Comparison of ENCODE assay signal across 29 mouse cellular contexts in genomic region chr7:112036636-112037035, GRCm38 (mm10). TPM values are rescaled to one million over a fixed set of nuclear protein-coding genes. Genes with fewer than 3 reads are reported as not detected.
DNase-seq lines count a peak whose midpoint lies in the region; ATAC-seq and TF ChIP-seq lines count a peak whose summit lies in the region.
"Had no signal": no experiment of that assay in that cellular context is flagged by ENCODE, and none has a peak within 500 bp of the region (broad histone marks: within the 10 kb centered on the region; RNA-seq: fewer than 3 reads in every experiment).

No protein-coding gene starts in this region.

- ATAC-seq in heart, embryonic 13.5 days (ENCODE audit: extremely low read depth, insufficient number of reproducible peaks, low FRiP score, low TSS enrichment), result no peak
- ATAC-seq in limb, embryonic 14.5 days (ENCODE audit: low FRiP score, low read depth), result no peak
- ATAC-seq: CD4-positive, CD25-positive, alpha-beta regulatory T cell, adult 4 months; forebrain, postnatal 0 days; hindbrain, embryonic 16.5 days had no signal

- TF ChIP-seq POLR2A in limb, embryonic 14.5 days (IDR thresholded peaks at IDR 0.05; ENCODE audit: borderline replicate concordance, extremely low read depth, insufficient read depth, insufficient read length), result no peak

- H3K4me1 ChIP-seq in heart, embryonic 13.5 days, result peaks cover 52% of the 10 kb centered on the region
- H3K4me1 ChIP-seq in limb, embryonic 14.5 days (ENCODE audit: control insufficient read depth, insufficient read depth, low read length), result peaks cover 3% of the 10 kb centered on the region; the same call in 1 of the 2 replicates
- H3K4me1 ChIP-seq in limb, embryonic 10.5 days, result no peaks in the 10 kb centered on the region
- no peaks in the 10 kb centered on the region for H3K4me1 ChIP-seq in hindbrain, embryonic 10.5 days (replicated peaks)
- H3K4me1 ChIP-seq: forebrain, embryonic 12.5 days had no signal

- peaks cover 9% of the 10 kb centered on the region for H3K36me3 ChIP-seq in heart, embryonic 13.5 days
- H3K36me3 ChIP-seq in limb, embryonic 14.5 days (ENCODE audit: control insufficient read depth, insufficient read depth, low read length), result no peaks in the 10 kb centered on the region
- peaks cover 12% of the 10 kb centered on the region; the same call in 1 of the 2 replicates for H3K36me3 ChIP-seq in limb, embryonic 10.5 days
- H3K36me3 ChIP-seq in hindbrain, embryonic 10.5 days, result peaks cover 4% of the 10 kb centered on the region; the same call in 1 of the 2 replicates
- H3K36me3 ChIP-seq: embryonic facial prominence, embryonic 13.5 days; kidney, embryonic 15.5 days; limb, embryonic 15.5 days; liver, embryonic 13.5 days had no signal

- peak overlapping the region; percentile 78 for H3K27ac ChIP-seq in gastrocnemius, adult 2 months
- H3K27ac ChIP-seq in heart, embryonic 13.5 days (replicated peaks), result peak overlapping the region; percentile 74
- no peak overlapping the region for H3K27ac ChIP-seq in limb, embryonic 14.5 days (replicated peaks; ENCODE audit: low read depth, low read length)
- no peak overlapping the region for H3K27ac ChIP-seq in limb, embryonic 10.5 days
- H3K27ac ChIP-seq in hindbrain, embryonic 10.5 days, result no peak overlapping the region
- H3K27ac ChIP-seq: embryonic facial prominence, embryonic 13.5 days; forebrain, embryonic 12.5 days; kidney, embryonic 15.5 days; liver, embryonic 13.5 days had no signal

- WGBS in heart, embryonic 13.5 days, result 53% methylated on average over 1 of the region's 1 CpGs
- 47% methylated on average over 1 of the region's 1 CpGs for WGBS in limb, embryonic 14.5 days
- 87% methylated on average over 1 of the region's 1 CpGs for WGBS in limb, embryonic 10.5 days
- WGBS in hindbrain, embryonic 10.5 days, result 87% methylated on average over 1 of the region's 1 CpGs

- no peak overlapping the region for H3K9ac ChIP-seq in heart, embryonic 13.5 days
- H3K9ac ChIP-seq in limb, embryonic 14.5 days (ENCODE audit: low read depth, low read length, severe bottlenecking), result no peak overlapping the region
- H3K9ac ChIP-seq: embryonic facial prominence, embryonic 13.5 days; forebrain, embryonic 12.5 days; forebrain, postnatal 0 days; kidney, embryonic 15.5 days; limb, embryonic 15.5 days; liver, embryonic 13.5 days had no signal

- TF ChIP-seq CTCF in gastrocnemius, adult 2 months (IDR thresholded peaks at IDR 0.05), result no peak

- peak overlapping the region; percentile 45 for H3K4me2 ChIP-seq in heart, embryonic 13.5 days
- H3K4me2 ChIP-seq in limb, embryonic 14.5 days (replicated peaks; ENCODE audit: low read depth, low read length, severe bottlenecking), result no peak overlapping the region
- H3K4me2 ChIP-seq: embryonic facial prominence, embryonic 13.5 days; forebrain, embryonic 12.5 days; kidney, embryonic 15.5 days; limb, embryonic 15.5 days had no signal

- H3K4me3 ChIP-seq in gastrocnemius, adult 2 months, result peak overlapping the region; percentile 39
- no peak overlapping the region for H3K4me3 ChIP-seq in heart, embryonic 13.5 days
- no peak overlapping the region for H3K4me3 ChIP-seq in limb, embryonic 14.5 days (replicated peaks; ENCODE audit: low read length)
- no peak overlapping the region for H3K4me3 ChIP-seq in limb, embryonic 10.5 days
- no peak overlapping the region for H3K4me3 ChIP-seq in hindbrain, embryonic 10.5 days
- H3K4me3 ChIP-seq: embryonic facial prominence, embryonic 13.5 days; erythroblast, embryonic 14.5 days; forebrain, embryonic 12.5 days; kidney, embryonic 15.5 days; limb, embryonic 15.5 days; liver, embryonic 13.5 days had no signal

- DNase-seq in gastrocnemius, adult 2 months, result no peak
- DNase-seq in gastrocnemius, postnatal 4 days (ENCODE audit: low spot score in 2 of 2), result no peak
- DNase-seq in heart, postnatal 36 days, result no peak
- DNase-seq in limb, embryonic 14.5 days (ENCODE audit: low spot score), result peak; percentile 5
- no peak for DNase-seq in limb, embryonic 10.5 days (ENCODE audit: low spot score)
- DNase-seq in skeletal muscle tissue, adult 2 months (ENCODE audit: low read depth, low spot score), result peak; percentile 38
- no peak for DNase-seq in hindbrain, embryonic 10.5 days (ENCODE audit: low spot score)
- DNase-seq: adrenal gland, postnatal 25 days; cerebellum, adult 11-12 months; cerebellum, adult 9-11 months; embryo, embryonic 11 days; forebrain, postnatal 0 days; gastrocnemius, postnatal 25 days; kidney, adult 18-20 months; kidney, postnatal 36 days; liver, embryonic 13.5 days; midbrain, embryonic 14.5 days; right cerebral cortex, postnatal 25 days; spleen, adult 18-20 months; thymus, adult 18-20 months; thymus, postnatal 25 days had no signal

- H3K9me3 ChIP-seq in heart, embryonic 13.5 days, result no peaks in the 10 kb centered on the region
- H3K9me3 ChIP-seq in limb, embryonic 14.5 days (ENCODE audit: control insufficient read depth, low read length), result no peaks in the 10 kb centered on the region
- no peaks in the 10 kb centered on the region for H3K9me3 ChIP-seq in limb, embryonic 10.5 days (replicated peaks)
- H3K9me3 ChIP-seq in hindbrain, embryonic 10.5 days, result no peaks in the 10 kb centered on the region
- H3K9me3 ChIP-seq: embryonic facial prominence, embryonic 13.5 days; forebrain, embryonic 12.5 days; kidney, embryonic 15.5 days; limb, embryonic 15.5 days; liver, embryonic 13.5 days had no signal

- no peaks in the 10 kb centered on the region for H3K27me3 ChIP-seq in heart, embryonic 13.5 days (replicated peaks)
- no peaks in the 10 kb centered on the region for H3K27me3 ChIP-seq in limb, embryonic 14.5 days (ENCODE audit: control insufficient read depth, insufficient read depth, low read length)
- no peaks in the 10 kb centered on the region for H3K27me3 ChIP-seq in limb, embryonic 10.5 days (ENCODE audit: low read depth, poor library complexity, severe bottlenecking)
- H3K27me3 ChIP-seq in hindbrain, embryonic 10.5 days (ENCODE audit: insufficient read depth, poor library complexity, severe bottlenecking), result no peaks in the 10 kb centered on the region
- H3K27me3 ChIP-seq: embryonic facial prominence, embryonic 13.5 days; forebrain, embryonic 12.5 days; kidney, embryonic 15.5 days; limb, embryonic 15.5 days; liver, embryonic 13.5 days had no signal

- intact Hi-C loops in gastrocnemius, adult 2 months (cut with DNase I), result no loop called here
- intact Hi-C loops in heart, postnatal 36 days (cut with DNase I), result no loop called here

RNA-seq across cellular contexts. Expression of gene Usp47, which starts 13.3 kb away (rescaled TPM):
- total RNA-seq in gastrocnemius, adult 2 months (2021), result 100 to 1,000 TPM; 209 to 221 TPM
- 100 to 1,000 TPM; 164 to 168 TPM for total RNA-seq in gastrocnemius, postnatal 4 days (2021)
- 57.4 and 58.8 TPM in 2 replicates for polyA plus RNA-seq in heart, embryonic 13.5 days (2015; fragmentation: Nextera tagmentation; extraction: Ambion mirVana)
- total RNA-seq in heart, postnatal 36 days (2021), result 10 to 100 TPM; 80.2 to 81.2 TPM
- 42.0 and 51.9 TPM in 2 replicates for polyA plus RNA-seq in limb, embryonic 14.5 days (2012; rRNA removed)
- 81.2 and 89.5 TPM in 2 replicates for polyA plus RNA-seq in limb, embryonic 14.5 days (2014; fragmentation: Nextera tagmentation; extraction: Ambion mirVana)
- polyA plus RNA-seq in limb, embryonic 10.5 days (2016; fragmentation: Nextera tagmentation; extraction: Ambion mirVana), result 73.3 and 93.4 TPM in 2 replicates
- 70.9 and 82.0 TPM in 2 replicates for polyA plus RNA-seq in hindbrain, embryonic 10.5 days (2016; fragmentation: Nextera tagmentation; extraction: Ambion mirVana)

Comparison
In these comparisons a context has a peak if more than half of its experiments do, and no peak if none do; other contexts are left out.
1. DNase-seq: peak in limb, embryonic 14.5 days (single experiment) and skeletal muscle tissue, adult 2 months (single experiment); none in gastrocnemius, adult 2 months (single experiment), gastrocnemius, postnatal 4 days (0 of 2), heart, postnatal 36 days (0 of 2), limb, embryonic 10.5 days (single experiment) and hindbrain, embryonic 10.5 days (single experiment).
2. H3K27ac ChIP-seq: peak in gastrocnemius, adult 2 months (single experiment) and heart, embryonic 13.5 days (single experiment); none in limb, embryonic 14.5 days (single experiment), limb, embryonic 10.5 days (single experiment) and hindbrain, embryonic 10.5 days (single experiment).